Mouse (Mus musculus) limb, embryonic 11.5 days (tissue): ENCODE results near the gene Spryd3. TPM values are rescaled to one million over a fixed set of nuclear protein-coding genes. Genes with fewer than 3 reads are reported as not detected.

Experiments
- ATAC-seq: fragments of 200-750 bp; cut with Nextera tagmentation; 2 replicates; pipeline ENCODE4 v1.8.0; 2017; ENCODE audit warnings: low read depth; ENCODE audit not compliant: insufficient number of reproducible peaks, low FRiP score, low TSS enrichment
- DNase-seq: peaks from one replicate; pipeline ENCODE4 v3.0.0-alpha.2; 2015; ENCODE audit warnings: low spot score
- H3K27ac ChIP-seq: fragments of 300-500 bp; sonication (generic); replicated peaks from 2 replicates; pipeline ENCODE4 v1.5.1; 2014; ENCODE audit warnings: low read depth, mild to moderate bottlenecking, low read length
- H3K27me3 ChIP-seq: fragments of 300-500 bp; sonication (generic); 2 replicates; pipeline ENCODE4 v1.6.1; 2014; ENCODE audit warnings: mild to moderate bottlenecking, low read length, mixed read lengths; ENCODE audit not compliant: control insufficient read depth, insufficient read depth
- H3K36me3 ChIP-seq: fragments of 300-500 bp; sonication (generic); 2 replicates; pipeline ENCODE4 v1.6.1; 2014; ENCODE audit warnings: mild to moderate bottlenecking, low read length, moderate library complexity, mixed read lengths; ENCODE audit not compliant: control insufficient read depth, insufficient read depth
- H3K4me1 ChIP-seq: fragments of 300-500 bp; sonication (generic); 2 replicates; pipeline ENCODE4 v1.6.1; 2014; ENCODE audit warnings: low read length, mixed read lengths; ENCODE audit not compliant: control insufficient read depth, insufficient read depth
- H3K4me2 ChIP-seq: fragments of 300-500 bp; sonication (generic); 2 replicates; pipeline ENCODE4 v1.6.1; 2014; ENCODE audit warnings: low read depth, mild to moderate bottlenecking, moderate library complexity; ENCODE audit not compliant: severe bottlenecking
- H3K4me3 ChIP-seq: fragments of 300-500 bp; sonication (generic); 2 replicates; pipeline ENCODE4 v1.5.1; 2014; ENCODE audit warnings: low read depth, low read length
- H3K9ac ChIP-seq: fragments of 300-500 bp; sonication (generic); 2 replicates; pipeline ENCODE4 v1.6.1; 2014; ENCODE audit warnings: mild to moderate bottlenecking, low read length
- H3K9me3 ChIP-seq: fragments of 300-500 bp; sonication (generic); 2 replicates; pipeline ENCODE4 v1.6.1; 2016; ENCODE audit warnings: low read length; ENCODE audit not compliant: control insufficient read depth
- WGBS: fragments of 180-500 bp; shearing (Covaris S2); extraction: QIAGEN DNeasy Blood & Tissue Kit; methylation state at CpG from one replicate; pipeline ENCODE4 v1.1.7; 2014; 5-methylcytosine and 5-hydroxymethylcytosine counted together
- polyA plus RNA-seq: library from polyadenylated mRNA; unstranded; fragments of >200 nt; fragmentation: Nextera tagmentation; extraction: Ambion mirVana; gene quantifications from 2 replicates; pipeline ENCODE4 v1.2.1, GENCODE M21; 2014

Spryd3 gene
- polyA plus RNA-seq, 1 experiment from 2014 or later = 7.2 TPM

GRCm38 (mm10) chr15:102112827-102113226 is 23.2 kb downstream of the Spryd3 start:
- H3K27me3 ChIP-seq = no peaks in the 10 kb centered on the region
- no peak for DNase-seq
- no peak overlapping the region for H3K27ac ChIP-seq
- no peak overlapping the region for H3K4me3 ChIP-seq
- ATAC-seq = no peak
- no peaks in the 10 kb centered on the region for H3K9me3 ChIP-seq
- H3K36me3 ChIP-seq = peaks cover 3% of the 10 kb centered on the region
- no peak overlapping the region for H3K4me2 ChIP-seq
- no peaks in the 10 kb centered on the region for H3K4me1 ChIP-seq
- 69% methylated on average over 8 of the region's 8 CpGs for WGBS
- no peak overlapping the region for H3K9ac ChIP-seq

- WGBS = 94% methylated on average over 6 of the region's 6 CpGs
- Histone ChIP-seq H3K27ac (no peak overlapping the region), H3K9ac (no peak overlapping the region), H3K27me3 (no peaks in the 10 kb centered on the region), H3K36me3 (no peaks in the 10 kb centered on the region; the same call in 1 of the 2 replicates), H3K4me2 (no peak overlapping the region), H3K4me1 (no peaks in the 10 kb centered on the region), H3K4me3 (no peak overlapping the region), H3K9me3 (no peaks in the 10 kb centered on the region)
- DNase-seq (no peak), ATAC-seq (no peak)
Measured at GRCm38 (mm10) chr15:102112181-102112580, 23.9 kb downstream of the Spryd3 start.

GRCm38 (mm10) chr15:102111495-102111829 is 24.6 kb downstream of the Spryd3 start:
- DNase-seq = no peak
- no peaks in the 10 kb centered on the region for H3K9me3 ChIP-seq
- peaks cover 3% of the 10 kb centered on the region; the same call in 1 of the 2 replicates for H3K4me1 ChIP-seq
- no peak overlapping the region for H3K4me2 ChIP-seq
- no peak for ATAC-seq
- H3K36me3 ChIP-seq = no peaks in the 10 kb centered on the region; the same call in 1 of the 2 replicates
- WGBS = 84% methylated on average over 11 of the region's 11 CpGs
- H3K4me3 ChIP-seq = no peak overlapping the region
- H3K27ac ChIP-seq = no peak overlapping the region
- no peaks in the 10 kb centered on the region for H3K27me3 ChIP-seq
- no peak overlapping the region for H3K9ac ChIP-seq

- Histone ChIP-seq H3K4me1 (peaks cover 8% of the 10 kb centered on the region), H3K36me3 (no peaks in the 10 kb centered on the region; the same call in 1 of the 2 replicates), H3K9me3 (no peaks in the 10 kb centered on the region), H3K4me3 (no peak overlapping the region), H3K27me3 (no peaks in the 10 kb centered on the region), H3K27ac (no peak overlapping the region), H3K9ac (no peak overlapping the region), H3K4me2 (no peak overlapping the region)
- ATAC-seq (no peak), DNase-seq (no peak)
- 83% methylated on average over 29 of the region's 29 CpGs for WGBS
Measured at GRCm38 (mm10) chr15:102110701-102111494, 25.1 kb downstream of the Spryd3 start.

GRCm38 (mm10) chr15:102110271-102110670 is 25.8 kb downstream of the Spryd3 start:
- no peak overlapping the region for H3K4me2 ChIP-seq
- no peak overlapping the region for H3K4me3 ChIP-seq
- DNase-seq = no peak
- H3K27ac ChIP-seq = no peak overlapping the region
- H3K9ac ChIP-seq = no peak overlapping the region
- no peaks in the 10 kb centered on the region for H3K9me3 ChIP-seq
- no peak for ATAC-seq
- H3K4me1 ChIP-seq = peaks cover 8% of the 10 kb centered on the region
- H3K36me3 ChIP-seq = no peaks in the 10 kb centered on the region; the same call in 1 of the 2 replicates
- 92% methylated on average over 7 of the region's 7 CpGs for WGBS
- H3K27me3 ChIP-seq = no peaks in the 10 kb centered on the region

- Histone ChIP-seq H3K9ac (no peak overlapping the region), H3K4me1 (peaks cover 14% of the 10 kb centered on the region), H3K9me3 (no peaks in the 10 kb centered on the region), H3K36me3 (no peaks in the 10 kb centered on the region; the same call in 1 of the 2 replicates), H3K27ac (no peak overlapping the region), H3K27me3 (no peaks in the 10 kb centered on the region), H3K4me2 (no peak overlapping the region), H3K4me3 (no peak overlapping the region)
- DNase-seq (peak; percentile 79), ATAC-seq (no peak)
- WGBS = 52% methylated on average over 18 of the region's 18 CpGs
Measured at GRCm38 (mm10) chr15:102108651-102109525, 27.1 kb downstream of the Spryd3 start.

GRCm38 (mm10) chr15:102107689-102108573 is 28.1 kb downstream of the Spryd3 start:
- H3K4me3 ChIP-seq = no peak overlapping the region
- WGBS = 41% methylated on average over 13 of the region's 13 CpGs
- peak; percentile 83 for DNase-seq

More at GRCm38 (mm10) chr15:102107689-102108573, 28.1 kb downstream of the Spryd3 start:
- ATAC-seq = no peak
- Histone ChIP-seq H3K9me3 (no peaks in the 10 kb centered on the region), H3K9ac (no peak overlapping the region), H3K27me3 (no peaks in the 10 kb centered on the region), H3K4me2 (peak overlapping the region; percentile 48; the same call in 1 of the 2 replicates), H3K4me1 (peaks cover 24% of the 10 kb centered on the region), H3K36me3 (no peaks in the 10 kb centered on the region; the same call in 1 of the 2 replicates), H3K27ac (no peak overlapping the region)
